Comparison of ENCODE assay signal across 8 mouse cellular contexts in genomic region chr5:65156853-65157252, GRCm38 (mm10). TPM values are rescaled to one million over a fixed set of nuclear protein-coding genes. Genes with fewer than 3 reads are reported as not detected.
A peak's percentile ranks its signal among the peaks of the same experiment; 100 is the strongest.
DNase-seq lines count a peak whose midpoint lies in the region; ATAC-seq lines count a peak whose summit lies in the region.

No protein-coding gene starts in this region.

- 71% methylated on average over 2 of the region's 2 CpGs for WGBS in heart, embryonic 13.5 days

- no peak overlapping the region for H3K4me3 ChIP-seq in heart, embryonic 13.5 days

- H3K36me3 ChIP-seq in heart, embryonic 13.5 days, result peaks cover 50% of the 10 kb centered on the region

- H3K9me3 ChIP-seq in heart, embryonic 13.5 days, result 0 out of 2 replicates have a peak, but pooled peaks cover 3% of the 10 kb centered on the region

- H3K27ac ChIP-seq in heart, embryonic 13.5 days (replicated peaks), result peak overlapping the region; percentile 50

- ATAC-seq in heart, embryonic 13.5 days (ENCODE audit: extremely low read depth, insufficient number of reproducible peaks, low FRiP score, low TSS enrichment), result no peak

- H3K4me2 ChIP-seq in heart, embryonic 13.5 days, result no peak overlapping the region

- H3K4me1 ChIP-seq in heart, embryonic 13.5 days, result peaks cover under 1% of the 10 kb centered on the region

- intact Hi-C loops in left cerebral cortex, postnatal 14 days (cut with DNase I), result no loop called here

- no peaks in the 10 kb centered on the region for H3K27me3 ChIP-seq in heart, embryonic 13.5 days (replicated peaks)

- DNase-seq in cerebellum, postnatal 10 days, result peak; percentile 54 to 56
- DNase-seq in cerebellum, postnatal 36 days, result no peak
- peak; percentile 56 for DNase-seq in 3T3-L1 (ENCODE audit: low read depth, low spot score)
- peak; percentile 57 for DNase-seq in adrenal gland, postnatal 10 days
- DNase-seq in lung, postnatal 36 days, result peak; percentile 63
- DNase-seq in urinary bladder, postnatal 10 days (ENCODE audit: low spot score), result no peak
- no peak for DNase-seq in left cerebral cortex, postnatal 14 days (ENCODE audit: low spot score in 2 of 2)

- H3K9ac ChIP-seq in heart, embryonic 13.5 days, result no peak overlapping the region

RNA-seq across cellular contexts. Expression of gene Wdr19, which starts 42.6 kb away (rescaled TPM):
- 1 to 10 TPM; 7.0 to 9.3 TPM for total RNA-seq in adrenal gland, postnatal 10 days (2021)
- polyA plus RNA-seq in heart, embryonic 13.5 days (2015; fragmentation: Nextera tagmentation; extraction: Ambion mirVana), result 5.6 and 6.2 TPM in 2 replicates
- 10 to 100 TPM; 19.7 to 20.1 TPM for total RNA-seq in left cerebral cortex, postnatal 14 days (2021)

RNA-seq across cellular contexts. Expression of gene Klhl5, which starts 49.5 kb away (rescaled TPM):
- total RNA-seq in adrenal gland, postnatal 10 days (2021), result 10 to 100 TPM; 46.9 to 56.9 TPM
- 12.3 and 14.1 TPM in 2 replicates for polyA plus RNA-seq in heart, embryonic 13.5 days (2015; fragmentation: Nextera tagmentation; extraction: Ambion mirVana)
- total RNA-seq in left cerebral cortex, postnatal 14 days (2021), result 10 to 100 TPM; 51.1 to 60.2 TPM

Comparison
In these comparisons a context has a peak if more than half of its experiments do, and no peak if none do; other contexts are left out.
1. DNase-seq: peak in cerebellum, postnatal 10 days (2 of 2), 3T3-L1 (single experiment), adrenal gland, postnatal 10 days (single experiment) and lung, postnatal 36 days (single experiment); none in cerebellum, postnatal 36 days (0 of 2), urinary bladder, postnatal 10 days (single experiment) and left cerebral cortex, postnatal 14 days (0 of 2).